Mouse (Mus musculus): Measurements from ENCODE around the gene Fbxo36. TPM values are rescaled to one million over a fixed set of nuclear protein-coding genes. Genes with fewer than 3 reads are reported as not detected.

The Fbxo36 gene
- polyA plus RNA-seq (2015; fragmentation: Nextera tagmentation; extraction: Ambion mirVana): 5.5 and 6.6 TPM in 2 replicates

DNA sequence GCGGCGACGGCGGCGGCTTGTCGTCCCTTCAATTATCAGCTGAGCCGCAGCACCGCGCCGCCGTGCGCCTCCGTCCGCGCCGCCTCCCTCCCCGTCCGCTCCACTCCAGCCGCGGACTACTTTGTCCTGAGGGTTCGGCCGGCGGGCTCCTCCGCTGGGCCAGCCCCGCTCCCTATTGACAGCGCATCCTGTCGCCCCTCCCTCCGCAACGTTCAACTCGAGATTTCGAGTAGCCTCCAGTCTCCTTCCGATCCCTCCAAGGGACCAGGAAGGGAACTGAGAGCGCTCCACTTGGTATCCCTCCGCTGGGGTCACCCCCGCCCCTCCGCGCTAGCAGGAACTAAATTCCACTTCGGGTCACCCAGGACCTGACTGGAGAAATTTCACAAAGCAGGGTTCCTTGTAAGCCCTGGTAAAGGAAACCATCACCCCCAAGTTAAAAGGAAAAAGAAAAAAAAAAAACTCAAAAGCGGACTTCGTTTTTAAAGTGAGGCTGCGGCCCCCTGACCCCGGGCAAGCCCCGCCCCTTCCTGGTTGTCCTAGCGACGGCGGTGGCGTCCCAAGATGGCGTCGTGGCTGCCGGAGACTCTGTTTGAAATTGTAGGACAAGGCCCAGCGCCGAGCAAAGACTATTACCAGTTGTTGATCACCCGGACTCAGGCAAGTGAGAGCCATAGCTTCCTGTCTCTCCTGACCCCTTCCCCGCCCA lies at the start of gene Fbxo36:
Gene Fbxo36 (plus strand): TSS at position 533 of the 709 bp plus-strand sequence.

DNA sequence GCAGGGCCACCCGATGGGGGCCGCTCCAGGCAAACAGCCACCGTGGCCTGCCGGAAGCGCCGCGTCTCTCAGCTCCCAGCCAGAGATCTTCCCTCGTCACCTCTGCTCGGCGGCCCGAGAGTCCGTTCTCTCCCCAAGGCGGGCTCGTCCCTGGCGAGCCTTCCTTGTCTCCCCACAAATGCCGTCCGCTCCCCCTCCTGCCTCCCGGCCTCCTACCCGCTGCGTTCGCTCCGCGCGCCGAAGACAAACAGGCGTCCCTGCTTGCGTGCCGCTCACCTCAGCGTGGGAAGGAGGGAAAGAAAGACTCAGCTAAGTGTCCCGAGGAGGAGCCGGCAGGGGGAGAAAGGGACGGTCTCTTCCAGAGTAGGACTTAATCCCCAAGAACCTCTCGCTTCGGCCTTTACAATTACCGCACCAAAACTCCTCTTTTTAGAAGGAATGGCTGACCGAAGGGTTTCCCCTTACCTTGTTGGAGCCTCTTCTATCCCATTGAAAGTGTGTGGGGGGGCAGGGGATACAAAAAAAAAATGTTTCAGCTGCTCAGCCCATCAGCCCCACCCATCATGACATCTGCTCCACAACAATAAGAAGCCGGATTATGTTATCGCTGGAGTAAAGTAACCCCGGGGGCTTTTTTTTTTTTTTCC lies 500 bp downstream of the Fbxo36 start, which contains the start of gene Trip12:
Gene Trip12 (minus strand): TSS at position 499 of the 647 bp plus-strand sequence.

GRCm38 (mm10) chr1:84934503-84935333 lies 95.1 kb downstream of the Fbxo36 start, which contains the start of gene Slc16a14:
Gene Slc16a14, minus strand, starts transcription at chr1:84935134.

Other genes starting within 250 kb of the Fbxo36 start
- gene Dner, start 143.6 kb upstream of the Fbxo36 start, polyA plus RNA-seq (2015; fragmentation: Nextera tagmentation; extraction: Ambion mirVana): 295 and 311 TPM in 2 replicates
- gene Trip12, start 675 bp downstream of the Fbxo36 start, polyA plus RNA-seq (2015; fragmentation: Nextera tagmentation; extraction: Ambion mirVana): 23.6 and 26.1 TPM in 2 replicates
- gene Slc16a14, start 95.3 kb downstream of the Fbxo36 start, polyA plus RNA-seq (2015; fragmentation: Nextera tagmentation; extraction: Ambion mirVana): 15.0 and 15.3 TPM in 2 replicates